ENCODE assay signal across 9 mouse cellular contexts in the genomic region with DNA sequence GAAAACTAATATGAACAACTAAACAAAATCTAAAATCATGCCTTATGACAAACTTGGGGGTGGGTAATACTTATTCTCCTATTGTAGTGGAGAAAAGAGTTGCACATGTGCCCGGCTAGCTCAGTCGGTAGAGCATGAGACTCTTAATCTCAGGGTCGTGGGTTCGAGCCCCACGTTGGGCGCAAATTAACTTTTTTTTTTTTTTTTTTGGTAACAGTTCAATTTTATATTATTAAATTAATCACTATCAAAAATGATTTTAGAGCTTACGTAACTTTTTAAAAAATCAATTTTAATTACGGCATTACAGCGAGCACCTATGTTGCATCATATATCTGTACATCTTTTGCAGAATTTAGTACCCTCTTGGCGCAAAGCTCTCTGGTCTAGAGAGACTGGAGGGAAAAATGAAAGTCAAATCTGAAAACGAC. TPM values are rescaled to one million over a fixed set of nuclear protein-coding genes. Genes with fewer than 3 reads are reported as not detected.
DNase-seq lines count a peak whose midpoint lies in the region; ATAC-seq lines count a peak whose summit lies in the region.
"Had no signal": no experiment of that assay in that cellular context is flagged by ENCODE, and none has a peak within 500 bp of the region (broad histone marks: within the 10 kb centered on the region; RNA-seq: fewer than 3 reads in every experiment).

No protein-coding gene starts in this region.

- no peaks in the 10 kb centered on the region for H3K27me3 ChIP-seq in heart, embryonic 13.5 days (replicated peaks)

- H3K27ac ChIP-seq in heart, embryonic 13.5 days (replicated peaks) = no peak overlapping the region; the same call in 1 of the 2 replicates
- no peak overlapping the region for H3K27ac ChIP-seq in macrophage

- H3K36me3 ChIP-seq in heart, embryonic 13.5 days = no peaks in the 10 kb centered on the region
- no peaks in the 10 kb centered on the region for H3K36me3 ChIP-seq in macrophage (ENCODE audit: inconsistent target)

- no peaks in the 10 kb centered on the region for H3K79me2 ChIP-seq in macrophage (ENCODE audit: inconsistent target)

- peak overlapping the region; percentile 74 for H3K4me3 ChIP-seq in heart, embryonic 13.5 days
- H3K4me3 ChIP-seq in macrophage (ENCODE audit: inconsistent target) = peak overlapping the region; percentile 54

- no peaks in the 10 kb centered on the region for H3K9me3 ChIP-seq in heart, embryonic 13.5 days

- DNase-seq in cerebellum, postnatal 10 days = peak; percentile 70 to 77
- DNase-seq in cerebellum, adult 11 months = no peak
- DNase-seq in CD4-positive helper T cell, adult 2 months (ENCODE audit: low read depth, low spot score) = peak; percentile 73
- DNase-seq in cerebellum, postnatal 25 days = peak; percentile 57 to 72
- peak; percentile 50 to 65 for DNase-seq in kidney, postnatal 25 days
- DNase-seq in thymus, postnatal 0 days (ENCODE audit: low spot score) = peak; percentile 80

- H3K4me1 ChIP-seq in heart, embryonic 13.5 days = peaks cover 16% of the 10 kb centered on the region

- 2% methylated on average over 11 of the region's 11 CpGs for WGBS in heart, embryonic 13.5 days
- 3% methylated on average over 10 of the region's 11 CpGs for WGBS in macrophage (ENCODE audit: missing documents)

- peak overlapping the region; percentile 83; the same call in 1 of the 2 replicates for H3K9ac ChIP-seq in heart, embryonic 13.5 days

- peak overlapping the region; percentile 82 for H3K4me2 ChIP-seq in heart, embryonic 13.5 days

- no peak for ATAC-seq in heart, embryonic 13.5 days (ENCODE audit: extremely low read depth, insufficient number of reproducible peaks, low FRiP score, low TSS enrichment)

RNA-seq across cellular contexts. Expression of a gene that starts 12.6 kb away (rescaled TPM):
- 8.5 and 8.7 TPM in 2 replicates for polyA plus RNA-seq in heart, embryonic 13.5 days (2015; fragmentation: Nextera tagmentation; extraction: Ambion mirVana)
- total RNA-seq in macrophage (2018; cell fraction: chromatin; rRNA removed) = 1 to 10 TPM in 20 of 26 experiments, under 1 TPM in 6; 0.46 to 3.6 (median 1.9) TPM
- 1 to 10 TPM; 1.9 to 4.1 (median 3.4) TPM for total RNA-seq in macrophage (2018; cell fraction: cytosol; rRNA removed)
- 1 to 10 TPM in 24 of 26 experiments, under 1 TPM in 2; 0.59 to 4.0 (median 2.2) TPM for total RNA-seq in macrophage (2018; cell fraction: nucleus; rRNA removed)
- polyA plus RNA-seq in macrophage (2018) = 3.5 to 4.4 TPM (median 3.7 TPM) in 3 replicates
- polyA plus RNA-seq in thymus, postnatal 0 days (2015; fragmentation: Nextera tagmentation; extraction: Ambion mirVana) = 13.8 and 15.1 TPM in 2 replicates

RNA-seq across cellular contexts. Expression of a gene that starts 29.5 kb away (rescaled TPM):
- 1.1 and 2.2 TPM in 2 replicates for polyA plus RNA-seq in heart, embryonic 13.5 days (2015; fragmentation: Nextera tagmentation; extraction: Ambion mirVana)
- not detected for total RNA-seq in macrophage (2018; cell fraction: chromatin; rRNA removed)
- total RNA-seq in macrophage (2018; cell fraction: cytosol; rRNA removed) = not detected
- not detected for total RNA-seq in macrophage (2018; cell fraction: nucleus; rRNA removed)
- not detected in 3 replicates for polyA plus RNA-seq in macrophage (2018)
- 0.17 and 0.27 TPM in 2 replicates for polyA plus RNA-seq in thymus, postnatal 0 days (2015; fragmentation: Nextera tagmentation; extraction: Ambion mirVana)
- total RNA-seq: layer of hippocampus, adult 18-20 months had no signal

RNA-seq across cellular contexts. Expression of a gene that starts 52.4 kb away (rescaled TPM):
- 0.45 and 0.82 TPM in 2 replicates for polyA plus RNA-seq in heart, embryonic 13.5 days (2015; fragmentation: Nextera tagmentation; extraction: Ambion mirVana)
- total RNA-seq in macrophage (2018; cell fraction: chromatin; rRNA removed) = not detected
- total RNA-seq in macrophage (2018; cell fraction: cytosol; rRNA removed) = not detected
- total RNA-seq in macrophage (2018; cell fraction: nucleus; rRNA removed) = not detected
- polyA plus RNA-seq in macrophage (2018) = not detected in 3 replicates
- polyA plus RNA-seq in thymus, postnatal 0 days (2015; fragmentation: Nextera tagmentation; extraction: Ambion mirVana) = 0.65 and 0.85 TPM in 2 replicates
